Comparison of ENCODE assay signal across 18 mouse cellular contexts in genomic region chr1:106656207-106656738, GRCm38 (mm10).
"Had no signal": no experiment of that assay in that cellular context is flagged by ENCODE, and none has a peak within 500 bp of the region (broad histone marks: within the 10 kb centered on the region; RNA-seq: fewer than 3 reads in every experiment).

No protein-coding gene starts in this region.

- H3K36me3 ChIP-seq: midbrain, embryonic 10.5 days; neural tube, embryonic 13.5 days; neural tube, embryonic 15.5 days had no signal

- H3K9ac ChIP-seq: lung, embryonic 14.5 days; neural tube, embryonic 13.5 days; neural tube, embryonic 15.5 days had no signal

- H3K27me3 ChIP-seq: neural tube, embryonic 13.5 days; neural tube, embryonic 15.5 days had no signal

- H3K4me2 ChIP-seq: lung, embryonic 14.5 days; neural tube, embryonic 13.5 days; neural tube, embryonic 15.5 days had no signal

- DNase-seq: lung, adult 18-20 months; lung, embryonic 14.5 days; lung, postnatal 10 days; lung, postnatal 4 days; midbrain, embryonic 14.5 days; retina, postnatal 1 day; right cerebral cortex, adult 18-20 months; right cerebral cortex, postnatal 25 days; right cerebral cortex, postnatal 4 days; spleen, adult 18-20 months; thymus, adult 18-20 months; thymus, postnatal 14 days; thymus, postnatal 36 days had no signal

- H3K4me3 ChIP-seq: midbrain, embryonic 10.5 days; myocyte; neural tube, embryonic 13.5 days; neural tube, embryonic 15.5 days had no signal

- H3K9me3 ChIP-seq: midbrain, embryonic 10.5 days; neural tube, embryonic 13.5 days; neural tube, embryonic 15.5 days had no signal

- H3K27ac ChIP-seq: midbrain, embryonic 10.5 days; neural tube, embryonic 13.5 days; neural tube, embryonic 15.5 days had no signal

- ATAC-seq: midbrain, embryonic 16.5 days had no signal
